Mouse (Mus musculus): ENCODE measurements at regions not wholly inside any gene's neighbourhood (a gene's known extent, or its start where the extent isn't known, plus 50 kb on each side); places are given as distances from the start of the nearest gene placed in this dataset.
"Not testable (repeated sequence)": the region's sequence is repeated elsewhere in the genome, so short reads cannot be mapped to it uniquely, and the experiment has no call there.

DNA sequence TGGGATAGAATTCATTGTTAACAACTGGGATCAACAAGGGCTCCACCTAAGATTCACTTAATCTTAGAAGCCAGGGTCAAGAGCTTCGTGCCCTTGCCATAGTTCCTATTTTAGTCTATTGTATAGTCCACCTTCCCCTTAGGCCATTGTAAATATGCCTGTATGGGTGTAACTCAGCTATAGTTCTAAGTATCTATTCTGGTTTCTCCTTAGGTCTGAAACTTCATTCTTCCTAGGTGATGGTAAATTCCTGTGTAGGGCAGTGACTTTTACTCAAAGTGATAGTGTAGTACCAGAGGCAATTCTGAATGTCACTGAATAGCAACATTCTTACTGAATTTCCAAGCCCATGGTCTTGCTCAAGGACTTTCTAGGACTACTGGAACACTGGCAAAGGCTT, 989.4 kb downstream of the Ankrd7 start:
- DNase-seq (ENCODE audit: low spot score in 2 of 2), result not testable (repeated sequence)

DNA sequence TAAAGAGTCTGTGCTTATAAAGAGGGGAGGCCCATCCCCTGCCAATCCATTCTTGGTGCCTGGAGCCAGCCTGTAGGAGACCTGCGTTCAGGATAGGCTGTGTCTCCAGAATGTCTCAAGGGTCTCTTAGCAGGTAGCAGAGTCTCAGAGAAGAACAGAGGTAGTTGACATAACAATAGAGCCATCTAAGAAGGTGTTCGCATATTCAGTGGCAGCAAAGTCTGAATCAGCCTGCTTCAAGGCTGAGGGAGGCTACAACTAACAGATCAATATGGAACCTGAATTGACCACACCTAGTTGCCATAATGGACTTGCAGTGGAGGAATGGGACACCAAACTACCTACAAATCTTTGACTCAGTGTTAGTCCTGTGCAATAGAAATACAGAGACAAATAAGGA, 998.0 kb downstream of the Ankrd7 start:
- DNase-seq (ENCODE audit: low spot score in 2 of 2), result no peak

DNA sequence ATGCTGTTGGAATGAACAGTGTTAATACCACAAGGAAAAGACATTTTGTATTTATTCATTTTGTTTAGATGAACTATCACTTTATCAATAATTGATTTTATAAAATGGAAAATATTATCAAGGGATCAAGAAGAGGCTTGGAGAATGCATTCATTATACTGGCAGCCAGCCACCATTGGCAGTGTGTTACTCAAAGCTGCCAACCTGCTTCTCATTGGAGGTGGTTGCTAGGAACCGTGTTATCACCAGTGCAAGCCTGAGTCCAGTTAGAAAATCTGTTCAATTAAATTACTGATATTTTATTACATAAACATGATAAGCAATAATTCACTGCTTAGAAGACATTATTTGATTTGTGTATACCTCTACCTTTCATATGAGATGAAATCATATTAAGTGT, 1003.6 kb downstream of the Ankrd7 start:
- no peak for DNase-seq (ENCODE audit: low spot score in 2 of 2)

DNA sequence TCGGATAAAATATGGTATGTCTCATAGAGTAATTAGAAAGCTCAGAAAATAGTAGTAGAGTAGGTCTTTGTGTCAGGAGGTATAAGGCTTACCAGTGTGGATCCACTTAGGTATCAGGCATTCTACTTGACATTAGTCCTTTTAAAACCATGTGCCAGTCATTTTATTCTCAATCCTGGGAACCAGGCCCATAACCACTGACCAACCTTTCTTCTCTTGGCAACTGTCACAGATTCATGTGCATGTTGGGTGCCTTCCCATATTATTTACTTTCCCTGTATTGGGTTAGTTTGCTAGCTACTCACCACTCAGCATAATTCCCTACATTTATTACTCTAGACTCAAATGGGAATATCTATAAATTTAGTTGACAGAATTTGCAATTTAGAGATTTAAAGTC, 1045.1 kb downstream of the Ankrd7 start:
- no peak for DNase-seq (ENCODE audit: low spot score in 2 of 2)

DNA sequence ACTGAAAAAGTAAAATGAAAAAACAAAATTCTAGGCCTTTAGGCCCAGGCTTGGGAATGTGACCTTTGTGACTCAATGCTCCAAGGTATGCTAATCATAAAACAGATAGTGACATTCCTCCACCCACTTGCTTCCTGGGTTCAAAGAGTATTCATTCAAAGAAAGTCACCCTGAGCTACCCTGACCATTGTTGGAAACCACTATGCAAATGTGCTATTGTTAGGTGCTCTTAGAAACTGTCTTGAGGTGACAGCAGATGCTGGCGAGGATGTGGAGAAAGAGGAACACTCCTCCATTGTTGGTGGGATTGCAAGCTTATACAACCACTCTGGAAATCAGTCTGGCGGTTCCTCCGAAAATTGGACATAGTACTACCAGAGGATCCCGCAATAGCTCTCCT, 1075.7 kb downstream of the Ankrd7 start:
- not testable (repeated sequence) for DNase-seq (ENCODE audit: low spot score in 2 of 2)

DNA sequence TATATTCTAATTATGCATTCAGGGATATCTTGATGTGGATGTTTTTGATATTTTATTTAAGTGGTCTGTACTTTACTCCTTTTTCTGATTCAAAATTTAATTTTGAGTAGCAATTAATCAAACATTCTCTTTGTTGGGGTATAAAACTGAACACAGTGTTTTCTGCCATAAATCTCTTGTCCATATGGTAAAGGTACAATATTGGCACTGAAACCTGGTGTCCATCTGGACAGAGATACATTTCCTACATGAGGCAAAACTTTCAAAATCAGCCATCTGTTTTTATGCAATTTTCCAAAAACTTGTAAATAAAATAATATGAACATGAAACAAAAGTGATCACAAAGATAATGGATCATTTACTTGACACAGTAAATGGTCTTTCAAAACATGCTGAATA, 1078.2 kb downstream of the Ankrd7 start:
- DNase-seq (ENCODE audit: low spot score in 2 of 2), result no peak

DNA sequence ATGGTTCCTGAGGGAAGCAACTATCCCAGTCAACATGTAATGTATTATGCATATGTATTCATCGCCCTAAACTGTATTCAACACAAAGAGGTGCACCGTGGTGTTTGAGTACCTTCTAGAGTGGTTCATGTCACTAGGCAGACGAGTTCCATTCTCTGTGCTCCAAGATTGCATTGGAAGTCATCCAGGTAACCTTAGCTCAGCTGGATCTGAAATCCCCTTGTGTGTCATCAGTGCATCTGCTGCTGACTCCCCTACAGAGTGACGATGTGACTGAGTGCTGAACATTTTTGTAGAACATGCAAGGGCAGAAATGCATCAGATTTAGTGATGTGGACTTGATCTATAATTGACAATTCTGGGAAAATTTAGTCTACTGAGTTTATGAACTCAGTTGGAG, 1079.6 kb downstream of the Ankrd7 start:
- DNase-seq (ENCODE audit: low spot score in 2 of 2), result no peak

DNA sequence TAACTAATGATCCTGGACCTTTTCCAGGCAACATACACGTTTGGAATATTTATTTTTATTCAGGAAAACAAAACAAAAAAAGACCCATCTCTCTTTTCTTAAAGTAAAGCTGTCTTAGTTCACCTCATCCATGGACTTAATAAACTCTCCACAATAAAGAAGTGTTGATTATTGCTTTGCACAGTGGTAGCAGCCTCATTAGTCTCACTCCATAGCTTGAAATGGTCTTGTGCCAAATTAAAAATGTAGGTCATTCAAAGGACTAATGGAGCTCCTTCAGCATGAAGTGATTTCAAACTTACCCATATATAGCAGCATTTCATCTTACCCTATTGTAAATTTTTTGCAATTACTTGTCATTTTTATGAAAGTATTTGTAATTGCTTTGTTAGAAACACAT, 1109.8 kb downstream of the Ankrd7 start:
- no peak for DNase-seq (ENCODE audit: low spot score in 2 of 2)

DNA sequence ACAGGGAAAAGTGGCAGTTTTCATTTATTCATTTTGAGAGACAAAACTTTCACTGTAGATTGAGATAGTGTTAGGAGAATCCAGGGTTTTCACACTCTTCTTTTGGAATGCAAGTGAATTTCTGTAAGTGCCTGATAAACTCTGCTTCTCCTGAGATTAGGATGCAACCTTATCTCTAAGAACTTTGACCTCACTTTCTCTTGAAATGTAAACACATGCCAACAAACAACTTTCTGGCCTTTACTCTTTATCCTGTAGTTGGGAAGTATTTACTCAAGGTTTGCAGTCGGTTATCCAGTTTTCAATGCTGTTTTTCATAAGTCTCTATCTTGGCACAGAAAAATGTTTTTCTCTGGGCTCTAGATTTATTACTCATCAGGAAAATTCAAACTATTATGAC, 1125.7 kb downstream of the Ankrd7 start:
- DNase-seq (ENCODE audit: low spot score in 2 of 2), result no peak

DNA sequence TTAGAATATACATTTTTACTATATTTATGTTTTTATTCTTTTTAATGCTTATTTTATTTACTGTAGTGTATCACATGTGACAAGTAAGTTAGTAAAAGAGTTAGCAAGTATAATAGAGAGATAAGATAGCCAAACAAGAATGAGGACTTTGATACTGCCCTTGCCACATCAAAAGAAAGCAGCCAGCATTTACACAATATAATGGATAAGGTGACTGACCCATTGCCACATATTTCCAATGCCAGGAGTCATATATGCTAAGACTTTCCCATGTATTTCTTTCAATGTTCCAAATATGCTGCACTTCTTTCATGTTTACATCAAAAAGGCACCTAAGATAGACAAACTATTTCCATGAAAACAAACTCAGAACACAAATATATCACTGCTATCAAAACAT, 1162.3 kb downstream of the Ankrd7 start:
- DNase-seq (ENCODE audit: low spot score in 2 of 2), result no peak

DNA sequence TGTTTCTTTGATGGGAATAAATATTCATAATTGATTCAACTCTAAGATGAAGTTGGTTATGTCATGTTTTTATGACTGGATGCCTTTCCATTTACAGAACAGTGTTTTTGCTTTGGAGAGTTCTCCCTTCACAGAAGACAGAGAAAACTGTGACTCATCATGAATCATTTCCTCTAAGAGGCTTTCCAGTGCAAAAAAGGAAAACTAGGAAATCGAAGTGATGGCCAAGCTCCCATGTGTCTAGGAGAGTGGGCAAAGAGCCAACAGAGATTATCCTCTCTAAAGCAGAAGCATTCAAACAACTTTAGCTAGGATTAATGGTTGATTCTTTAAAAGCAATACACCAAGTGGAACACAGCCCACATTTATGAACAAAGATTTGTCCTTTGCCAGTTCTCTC, 1171.7 kb downstream of the Ankrd7 start:
- DNase-seq (ENCODE audit: low spot score in 2 of 2), result peak in 1 of 2 experiments; percentile 4

DNA sequence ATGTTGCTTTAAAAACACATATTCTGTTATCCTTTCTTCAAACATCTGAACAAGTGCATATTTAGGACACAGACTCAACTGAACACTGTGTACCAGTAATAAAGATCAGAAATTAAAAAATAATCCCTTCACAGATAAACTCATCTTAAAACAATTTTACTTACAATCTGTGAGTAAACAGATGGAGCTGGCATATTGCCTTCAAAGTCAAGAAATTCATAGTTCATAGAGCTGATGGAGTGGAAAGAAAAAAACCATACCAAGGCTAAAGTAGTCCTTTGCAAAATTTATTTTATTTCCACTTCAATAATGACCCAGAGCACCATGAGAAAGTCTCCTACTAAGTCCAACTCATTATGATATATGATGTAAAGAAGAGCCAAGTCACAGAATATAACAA, 1136.6 kb upstream of the Kcnd2 start:
- DNase-seq (ENCODE audit: low spot score in 2 of 2), result no peak

DNA sequence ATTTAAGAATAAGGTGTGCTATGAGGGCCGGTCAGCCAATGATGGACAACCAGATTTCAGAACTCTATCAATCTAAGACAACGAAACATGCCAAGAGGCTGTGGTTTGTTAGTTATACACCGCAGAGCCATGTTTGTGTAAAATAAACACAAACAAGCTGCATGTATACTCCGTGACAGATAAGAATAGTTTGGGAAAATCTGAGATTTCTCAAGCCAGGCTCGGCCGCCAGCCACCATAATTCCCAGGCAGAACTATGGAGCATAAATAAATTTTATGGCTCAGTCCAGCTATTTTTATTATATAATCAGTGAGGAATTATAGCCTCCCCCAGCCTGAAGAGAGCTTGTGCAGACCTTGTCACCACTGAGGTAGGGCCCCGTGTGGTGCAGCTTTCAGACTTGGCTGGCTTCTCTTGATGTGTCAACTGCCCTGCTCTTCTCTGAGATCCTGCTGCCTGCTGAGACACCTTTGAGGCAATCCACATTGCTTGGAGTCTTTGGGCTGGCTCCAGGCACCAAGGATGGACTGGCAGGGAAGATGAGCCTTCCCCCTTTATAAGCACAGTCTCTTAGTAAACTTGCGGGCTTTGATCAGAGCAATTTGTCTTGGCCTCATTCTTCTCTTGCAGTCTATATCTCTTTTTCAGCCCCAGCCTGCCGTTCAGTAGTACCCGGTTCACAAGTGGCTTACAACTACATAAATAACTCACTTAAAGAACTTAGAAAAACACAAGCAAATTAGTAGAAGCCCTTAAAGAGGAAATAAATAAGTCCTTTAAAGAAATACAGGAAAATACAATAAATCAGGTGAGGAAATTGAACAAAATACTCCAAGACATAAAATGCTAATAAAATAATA, 1123.0 kb upstream of the Kcnd2 start:
- no peak for DNase-seq (ENCODE audit: low spot score in 2 of 2)

DNA sequence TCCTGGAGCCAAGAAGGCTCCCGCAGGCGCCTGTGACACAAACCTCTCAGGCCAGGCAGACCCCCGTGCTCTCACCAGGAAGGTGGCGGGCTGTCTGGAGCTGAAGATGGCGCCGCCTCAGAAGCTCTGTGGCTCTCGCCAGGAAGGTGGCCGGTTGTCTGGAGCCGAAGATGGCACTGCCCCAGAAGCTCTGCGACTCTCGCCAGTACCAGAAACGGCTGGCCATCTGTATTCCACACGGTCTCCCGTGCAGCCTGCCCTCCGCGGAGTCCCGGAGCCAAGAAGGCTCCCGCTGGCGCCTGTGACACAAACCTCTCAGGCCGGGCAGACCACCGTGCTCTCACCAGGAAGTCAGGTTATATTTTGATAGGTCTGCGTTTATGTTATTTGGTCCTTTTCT, 1081.3 kb upstream of the Kcnd2 start:
- not testable (repeated sequence) for DNase-seq (ENCODE audit: low spot score in 2 of 2)

DNA sequence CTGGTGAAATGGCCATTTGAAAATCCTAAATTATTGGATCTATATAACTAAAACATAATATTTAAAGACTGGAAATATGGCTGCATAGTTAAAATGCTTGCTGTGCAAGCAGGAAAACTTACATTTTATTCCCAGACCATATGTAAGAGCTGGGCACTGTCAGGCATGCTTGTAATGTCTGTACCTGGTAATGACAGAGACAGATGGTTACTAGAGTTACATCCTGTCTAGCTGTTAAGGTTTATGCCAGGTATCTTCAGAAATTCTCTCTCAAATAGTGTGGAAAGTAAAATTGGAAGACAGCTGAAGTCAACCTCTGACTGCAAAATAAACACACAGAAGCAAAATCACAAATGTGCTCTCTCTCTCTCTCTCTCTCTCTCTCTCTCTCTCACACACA, 1077.8 kb upstream of the Kcnd2 start:
- no peak for DNase-seq (ENCODE audit: low spot score in 2 of 2)
